Mouse (Mus musculus) skeletal muscle tissue, postnatal 0 days (tissue): ENCODE data around the gene Iqca. TPM values are rescaled to one million over a fixed set of nuclear protein-coding genes. Genes with fewer than 3 reads are reported as not detected.

Experiments used
- polyA plus RNA-seq: library from polyadenylated mRNA; unstranded; fragments of >200 nt; fragmentation: Nextera tagmentation; extraction: Ambion mirVana; gene quantifications from 2 replicates; pipeline ENCODE4 v1.2.1, GENCODE M21; 2015

Iqca gene
- polyA plus RNA-seq: not detected in 2 replicates

GRCm38 (mm10) chr1:90153099-90153744 is at the start of gene Iqca:
Gene Iqca (minus strand): TSS chr1:90153401.

GRCm38 (mm10) chr1:90014446-90014845 is 138.8 kb downstream of the Iqca start, which contains the start of gene Asb18:
Gene Asb18 (minus strand): TSS chr1:90014666.

Other genes starting within 250 kb of the Iqca start
- not detected in 2 replicates for gene Gbx2, start 222.2 kb downstream of the Iqca start, polyA plus RNA-seq
- 3.6 and 5.4 TPM in 2 replicates for gene Asb18, start 138.7 kb downstream of the Iqca start, polyA plus RNA-seq
- gene Ackr3, start 50.6 kb upstream of the Iqca start, polyA plus RNA-seq: 5.7 and 6.5 TPM in 2 replicates